Mouse (Mus musculus): ENCODE data around the gene Ddn.
A peak's percentile ranks its signal among the peaks of the same experiment; 100 is the strongest.

The Ddn gene

GRCm38 (mm10) chr15:98775533-98775932 lies 33.8 kb downstream of the Ddn start:
- DNase-seq (ENCODE audit: low spot score in 2 of 2): no peak

DNA sequence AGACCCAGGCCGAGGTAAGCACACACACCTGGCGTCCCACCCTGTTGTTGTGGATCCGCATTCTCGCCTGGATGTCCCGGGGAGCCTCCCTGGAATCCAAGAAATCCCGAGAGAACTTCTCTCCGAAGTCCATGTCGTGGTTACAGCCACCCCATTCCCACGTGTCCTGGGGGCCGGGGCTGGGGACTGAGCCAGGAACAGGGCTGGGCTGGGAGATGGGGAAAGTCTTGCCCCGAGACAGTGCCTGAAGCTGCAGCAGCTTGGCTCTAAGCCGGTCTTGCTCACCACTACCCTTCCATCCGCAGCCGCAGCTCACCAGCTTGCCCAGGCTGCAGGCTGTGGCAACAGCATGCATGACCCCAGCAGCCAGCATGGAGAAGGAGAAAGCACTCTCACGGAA lies 35.2 kb downstream of the Ddn start:
- DNase-seq (ENCODE audit: low spot score in 2 of 2): no peak

GRCm38 (mm10) chr15:98772511-98773211 lies 36.6 kb downstream of the Ddn start:
- DNase-seq (ENCODE audit: low spot score in 2 of 2): no peak

DNA sequence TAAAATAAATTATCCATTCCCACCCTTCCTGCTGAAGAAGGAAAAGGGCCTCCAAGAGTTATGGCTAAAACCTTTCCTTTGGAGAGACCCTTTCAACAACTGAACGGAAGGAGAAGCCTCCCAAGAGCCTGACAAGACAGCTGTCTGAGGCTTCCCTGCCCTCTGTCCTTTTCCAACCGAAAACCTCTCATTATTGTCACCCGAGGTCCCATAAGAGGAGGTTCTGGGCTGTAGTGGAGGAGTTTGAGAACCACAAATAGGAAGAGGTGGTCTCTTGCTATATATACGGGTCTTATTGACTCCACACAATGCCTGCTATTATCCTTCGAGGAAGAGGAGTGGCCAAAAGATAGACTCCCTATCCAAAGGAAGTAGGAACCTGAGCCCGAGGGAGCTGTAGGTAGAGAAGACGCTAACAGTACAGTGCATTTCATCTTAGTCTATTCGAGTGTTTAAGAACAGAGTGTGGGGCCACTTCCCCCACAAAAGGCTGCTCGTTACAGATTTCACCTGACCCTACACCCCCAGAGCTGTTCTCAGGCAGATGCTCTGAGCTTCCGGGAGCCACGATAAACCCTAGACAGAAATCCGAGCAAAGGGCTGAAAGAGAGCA lies 37.4 kb downstream of the Ddn start:
- no peak for DNase-seq (ENCODE audit: low spot score in 2 of 2)

- DNase-seq (ENCODE audit: low spot score in 2 of 2): no peak
Measured at GRCm38 (mm10) chr15:98768259-98768658, 41.0 kb downstream of the Ddn start.

GRCm38 (mm10) chr15:98765929-98766328 lies 43.4 kb downstream of the Ddn start:
- no peak for DNase-seq (ENCODE audit: low spot score in 2 of 2)

DNA sequence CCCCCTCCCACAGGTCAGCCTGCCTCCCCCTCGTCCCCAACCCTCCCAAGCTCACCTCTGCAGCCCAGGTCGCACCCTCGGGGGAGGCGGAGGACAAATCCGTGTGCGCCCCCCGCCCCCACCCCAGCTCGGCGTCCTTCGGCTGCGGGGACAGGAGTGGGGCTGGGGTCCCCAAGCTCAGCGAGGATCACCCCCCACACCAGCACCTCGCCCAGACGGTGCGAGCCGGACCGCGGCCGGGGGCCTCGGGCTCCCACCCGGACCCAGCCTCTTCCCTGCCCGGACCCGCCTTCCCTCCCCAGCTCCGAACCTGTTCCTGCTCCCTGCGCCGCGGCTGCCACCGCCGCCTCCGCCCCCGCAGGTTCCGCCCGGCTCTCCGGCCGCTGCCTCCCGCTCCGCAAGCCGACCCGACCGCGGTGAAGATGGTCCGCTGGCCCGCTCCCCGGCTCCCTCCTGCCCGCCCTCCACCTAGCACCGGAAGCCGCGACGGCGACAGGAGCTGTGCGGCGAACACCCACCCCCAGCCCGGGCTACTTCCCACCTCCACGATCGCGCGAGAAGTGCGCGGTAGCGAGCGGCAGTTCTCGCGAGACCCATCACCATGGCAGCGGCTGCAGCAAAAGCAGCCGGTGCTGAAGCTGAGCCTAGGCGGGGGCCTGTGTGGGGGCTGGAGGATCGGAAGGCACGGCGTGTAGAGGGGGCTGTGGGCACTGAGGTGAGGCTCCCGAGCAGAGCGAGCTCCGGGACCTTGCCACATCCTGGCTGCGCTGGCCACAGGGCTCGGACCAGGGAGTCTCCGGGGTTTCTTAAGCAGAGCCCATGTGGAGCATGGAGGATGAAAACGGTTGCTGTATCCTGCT lies 46.4 kb downstream of the Ddn start, which contains the start of gene Arf3:
Arf3 (minus strand) TSS at position 545 of the 860 bp plus-strand sequence.
- DNase-seq (ENCODE audit: low spot score in 2 of 2): peak; percentile 97

DNA sequence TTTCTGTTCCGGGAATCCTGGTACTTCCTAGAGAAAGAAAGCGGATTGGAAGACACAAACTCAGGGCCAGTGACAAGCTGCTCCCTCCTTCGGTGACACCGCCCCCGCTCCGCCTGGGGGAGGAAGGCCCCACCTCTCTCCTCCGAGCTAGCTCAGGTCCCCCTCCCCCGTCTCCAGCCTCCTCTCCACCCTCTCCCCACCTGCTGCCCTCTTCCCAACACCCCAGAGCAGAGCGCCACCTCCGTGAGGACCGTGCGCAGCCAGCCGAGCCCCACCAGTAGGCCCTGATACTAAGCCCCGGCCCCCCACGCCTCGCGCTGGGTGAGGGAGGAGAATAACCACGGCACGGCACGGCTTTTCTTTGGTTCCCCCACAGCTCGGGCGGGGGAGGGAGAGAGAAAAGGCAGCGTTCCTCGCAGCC lies 47.1 kb downstream of the Ddn start:
- peak; percentile 76 to 77 for DNase-seq (ENCODE audit: low spot score in 2 of 2)

- no peak for DNase-seq (ENCODE audit: low spot score in 2 of 2)
Measured at GRCm38 (mm10) chr15:98754125-98754524, 55.2 kb downstream of the Ddn start.

Measured in right cerebral cortex, adult 2 months (tissue).